Comparison of ENCODE assay signal across 12 mouse cellular contexts in genomic region chr1:72414133-72414532, GRCm38 (mm10).
DNase-seq lines count a peak whose midpoint lies in the region; ATAC-seq and TF ChIP-seq lines count a peak whose summit lies in the region.
"Had no signal": no experiment of that assay in that cellular context is flagged by ENCODE, and none has a peak within 500 bp of the region (broad histone marks: within the 10 kb centered on the region; RNA-seq: fewer than 3 reads in every experiment).

No protein-coding gene starts in this region.

- no peaks in the 10 kb centered on the region for H3K27me3 ChIP-seq in intestine, embryonic 16.5 days (replicated peaks; ENCODE audit: control insufficient read depth, insufficient read depth, low read length)
- no peaks in the 10 kb centered on the region for H3K27me3 ChIP-seq in intestine, embryonic 15.5 days (replicated peaks)
- H3K27me3 ChIP-seq in forebrain, embryonic 13.5 days = no peaks in the 10 kb centered on the region
- no peaks in the 10 kb centered on the region for H3K27me3 ChIP-seq in neural tube, embryonic 12.5 days (replicated peaks)
- H3K27me3 ChIP-seq: liver, embryonic 13.5 days had no signal

- intact Hi-C loops in heart, postnatal 25 days (cut with DNase I) = no loop called here

- no peak overlapping the region for H3K4me2 ChIP-seq in intestine, embryonic 16.5 days (ENCODE audit: low read depth, low read length)
- no peak overlapping the region for H3K4me2 ChIP-seq in intestine, embryonic 15.5 days (replicated peaks)
- H3K4me2 ChIP-seq in forebrain, embryonic 13.5 days = no peak overlapping the region
- H3K4me2 ChIP-seq in neural tube, embryonic 12.5 days (replicated peaks) = peak overlapping the region; percentile 38
- H3K4me2 ChIP-seq: liver, embryonic 13.5 days had no signal

- H3K9ac ChIP-seq in intestine, embryonic 16.5 days (ENCODE audit: low read depth, low read length) = no peak overlapping the region
- no peak overlapping the region for H3K9ac ChIP-seq in intestine, embryonic 15.5 days
- no peak overlapping the region for H3K9ac ChIP-seq in forebrain, embryonic 13.5 days
- H3K9ac ChIP-seq in neural tube, embryonic 12.5 days = 0 out of 2 replicates have a peak overlapping the region, but pooled peaks have one; percentile 3
- H3K9ac ChIP-seq: liver, embryonic 13.5 days had no signal

- peak overlapping the region; percentile 18; the same call in 1 of the 2 replicates for H3K27ac ChIP-seq in intestine, embryonic 16.5 days (ENCODE audit: low read length)
- no peak overlapping the region for H3K27ac ChIP-seq in intestine, embryonic 15.5 days
- peak overlapping the region; percentile 57 for H3K27ac ChIP-seq in forebrain, embryonic 13.5 days
- H3K27ac ChIP-seq in layer of hippocampus, adult 2 months = peak overlapping the region; percentile 72
- H3K27ac ChIP-seq in neural tube, embryonic 12.5 days = peak overlapping the region; percentile 69
- H3K27ac ChIP-seq: liver, embryonic 13.5 days had no signal

- DNase-seq in layer of hippocampus, adult 2 months (ENCODE audit: low spot score in 2 of 2) = peak; percentile 15 to 37
- DNase-seq in cerebellum, adult 18-20 months = no peak
- no peak for DNase-seq in heart, postnatal 25 days (ENCODE audit: low spot score)
- DNase-seq in ovary, postnatal 10 days (ENCODE audit: low spot score) = no peak
- DNase-seq: B cell, adult 2 months; liver, embryonic 13.5 days; lung, postnatal 4 days; thymus, adult 18-20 months had no signal

- H3K9me3 ChIP-seq in intestine, embryonic 16.5 days (ENCODE audit: control insufficient read depth, low read length) = no peaks in the 10 kb centered on the region
- H3K9me3 ChIP-seq in intestine, embryonic 15.5 days = no peaks in the 10 kb centered on the region
- no peaks in the 10 kb centered on the region for H3K9me3 ChIP-seq in forebrain, embryonic 13.5 days (replicated peaks)
- no peaks in the 10 kb centered on the region for H3K9me3 ChIP-seq in neural tube, embryonic 12.5 days
- H3K9me3 ChIP-seq: liver, embryonic 13.5 days had no signal

- no peaks in the 10 kb centered on the region for H3K36me3 ChIP-seq in intestine, embryonic 16.5 days (ENCODE audit: control insufficient read depth, insufficient read depth, low read length)
- H3K36me3 ChIP-seq in intestine, embryonic 15.5 days = no peaks in the 10 kb centered on the region
- no peaks in the 10 kb centered on the region for H3K36me3 ChIP-seq in forebrain, embryonic 13.5 days (ENCODE audit: poor library complexity, severe bottlenecking)
- no peaks in the 10 kb centered on the region for H3K36me3 ChIP-seq in neural tube, embryonic 12.5 days
- H3K36me3 ChIP-seq: liver, embryonic 13.5 days had no signal

- TF ChIP-seq CTCF in layer of hippocampus, adult 2 months (conservative IDR thresholded peaks at IDR 0.05) = no peak

- ATAC-seq in intestine, embryonic 16.5 days = peak; percentile 23; the same call in 1 of the 2 replicates
- ATAC-seq in intestine, embryonic 15.5 days = no peak
- peak; percentile 58; the same call in 1 of the 2 replicates for ATAC-seq in forebrain, embryonic 13.5 days
- peak; percentile 77 for ATAC-seq in neural tube, embryonic 12.5 days (ENCODE audit: low FRiP score, low read depth)

- peaks cover 5% of the 10 kb centered on the region; the same call in 1 of the 2 replicates for H3K4me1 ChIP-seq in intestine, embryonic 16.5 days (ENCODE audit: control insufficient read depth, insufficient read depth, low read length)
- peaks cover 3% of the 10 kb centered on the region; the same call in 1 of the 2 replicates for H3K4me1 ChIP-seq in intestine, embryonic 15.5 days (replicated peaks)
- peaks cover 18% of the 10 kb centered on the region for H3K4me1 ChIP-seq in forebrain, embryonic 13.5 days
- peaks cover 22% of the 10 kb centered on the region for H3K4me1 ChIP-seq in neural tube, embryonic 12.5 days
- H3K4me1 ChIP-seq: liver, embryonic 13.5 days had no signal

- no peak overlapping the region for H3K4me3 ChIP-seq in intestine, embryonic 16.5 days (ENCODE audit: low read length)
- no peak overlapping the region for H3K4me3 ChIP-seq in intestine, embryonic 15.5 days (replicated peaks)
- H3K4me3 ChIP-seq in forebrain, embryonic 13.5 days = no peak overlapping the region
- no peak overlapping the region for H3K4me3 ChIP-seq in layer of hippocampus, adult 2 months
- H3K4me3 ChIP-seq in neural tube, embryonic 12.5 days = no peak overlapping the region
- H3K4me3 ChIP-seq: liver, embryonic 13.5 days had no signal

- WGBS in intestine, embryonic 16.5 days = 75% methylated on average over 8 of the region's 8 CpGs
- 81% methylated on average over 8 of the region's 8 CpGs for whole genome bisulfite sequencing in intestine, embryonic 15.5 days
- WGBS in forebrain, embryonic 13.5 days = 59% methylated on average over 8 of the region's 8 CpGs
- WGBS in neural tube, embryonic 12.5 days = 15% methylated on average over 8 of the region's 8 CpGs

Comparison
In these comparisons a context has a peak if more than half of its experiments do, and no peak if none do; other contexts are left out.
1. DNase-seq: peak in layer of hippocampus, adult 2 months (2 of 2); none in cerebellum, adult 18-20 months (0 of 2), heart, postnatal 25 days (single experiment) and ovary, postnatal 10 days (single experiment).